Mouse (Mus musculus) MEL (cell line): Measurements from ENCODE around the gene Gm20388.

Source experiments
- CHD2 ChIP-seq: IDR thresholded peaks from 2 replicates; pipeline ENCODE4 v1.6.1; 2011; ENCODE audit warnings: low read length, improper control_type of control experiment
- CTCF ChIP-seq, 3 experiments: IDR thresholded peaks in 2 of 3; conservative IDR thresholded peaks in 1 of 3; 2 replicates each; pipeline ENCODE4 v1.5.1; 2011 to 2012; ENCODE audit warnings: low read length in 3 of 3, low read depth in 2 of 3, mild to moderate bottlenecking in 2 of 3, improper control_type of control experiment in 1 of 3, inconsistent platforms in 1 of 3, mixed read lengths in 1 of 3, moderate library complexity in 1 of 3; ENCODE audit not compliant: control insufficient read depth in 1 of 3, insufficient read depth in 1 of 3, poor library complexity in 1 of 3, severe bottlenecking in 1 of 3
- EP300 ChIP-seq, 2 experiments: IDR thresholded peaks; 2 replicates each; pipeline ENCODE4 v1.6.1; 2011; ENCODE audit warnings: improper control_type of control experiment in 2 of 2, low read length in 2 of 2, low read depth in 1 of 2, mild to moderate bottlenecking in 1 of 2
- GABPA ChIP-seq: IDR thresholded peaks from 2 replicates; pipeline ENCODE4 v1.6.1; 2012; ENCODE audit warnings: low read depth, mild to moderate bottlenecking, inconsistent platforms, low read length, improper control_type of control experiment, moderate library complexity
- GATA1 ChIP-seq: IDR thresholded peaks from 2 replicates; pipeline ENCODE4 v1.6.1; 2011; ENCODE audit warnings: low read depth, low read length, improper control_type of control experiment
- JUND ChIP-seq: IDR thresholded peaks from 2 replicates; pipeline ENCODE4 v1.6.1; 2011; ENCODE audit warnings: low read depth, mild to moderate bottlenecking, improper control_type of control experiment, low read length
- MEF2A ChIP-seq: IDR thresholded peaks from 2 replicates; pipeline ENCODE4 v1.6.1; 2014; ENCODE audit warnings: low read depth, mild to moderate bottlenecking, inconsistent platforms, low read length, improper control_type of control experiment; ENCODE audit not compliant: poor library complexity, insufficient replicate concordance, severe bottlenecking; ENCODE audit errors: extremely low read depth
- TCF12 ChIP-seq: IDR thresholded peaks from 2 replicates; pipeline ENCODE4 v1.6.1; 2014; ENCODE audit warnings: low read depth, mild to moderate bottlenecking, inconsistent platforms, low read length, improper control_type of control experiment, moderate library complexity
- ZMIZ1 ChIP-seq: IDR thresholded peaks from 2 replicates; pipeline ENCODE4 v1.6.1; 2012; ENCODE audit warnings: low read depth, mild to moderate bottlenecking, inconsistent platforms, low read length, improper control_type of control experiment, moderate library complexity

GRCm38 (mm10) chr8:121919158-121919557, 2008.5 kb downstream of the Gm20388 start:
- TF ChIP-seq TCF12 = no peak
- TF ChIP-seq CTCF (IDR thresholded peaks at IDR 0.05 in 2 of 3, conservative IDR thresholded peaks at IDR 0.05 in 1 of 3; ENCODE audit: control insufficient read depth in 1 of 3, insufficient read depth in 1 of 3, low read depth in 2 of 3, low read length in 3 of 3, poor library complexity in 1 of 3, severe bottlenecking in 1 of 3) = no peak
- no peak for TF ChIP-seq ZMIZ1
- TF ChIP-seq GABPA = no peak
- TF ChIP-seq CHD2 = no peak
- TF ChIP-seq MEF2A = no peak
- no peak for TF ChIP-seq EP300 (IDR thresholded peaks at IDR 0.05; ENCODE audit: low read depth in 1 of 2, low read length in 2 of 2)
- no peak for TF ChIP-seq GATA1
- TF ChIP-seq JUND = no peak
